Mouse (Mus musculus): Measurements from ENCODE around the gene Atp2b1. TPM values are rescaled to one million over a fixed set of nuclear protein-coding genes. Genes with fewer than 3 reads are reported as not detected.

Atp2b1 gene
- total and polyA plus RNA-seq, 3 experiments = 23.5 to 26.6 TPM; not detected in 1

GRCm38 (mm10) chr10:98868351-98868908 is 45.8 kb upstream of the Atp2b1 start:
- H3K79me2 ChIP-seq (ENCODE audit: control insufficient read depth, insufficient read depth, low read length, poor library complexity) = no peaks in the 10 kb centered on the region
- no peak for TF ChIP-seq CTCF (IDR thresholded peaks at IDR 0.05 in 2 of 3, conservative IDR thresholded peaks at IDR 0.05 in 1 of 3; ENCODE audit: control insufficient read depth in 1 of 3, insufficient read depth in 1 of 3, low read depth in 2 of 3, low read length in 3 of 3, poor library complexity in 1 of 3, severe bottlenecking in 1 of 3)
- no peak for TF ChIP-seq ELF1 (IDR thresholded peaks at IDR 0.05; ENCODE audit: low read depth, low read length)
- TF ChIP-seq RAD21 (IDR thresholded peaks at IDR 0.05; ENCODE audit: low read depth, low read length) = no peak
- no peak for TF ChIP-seq NRF1 (IDR thresholded peaks at IDR 0.05; ENCODE audit: insufficient read depth, low read depth, low read length, poor library complexity, severe bottlenecking)
- no peak for TF ChIP-seq CHD2 (IDR thresholded peaks at IDR 0.05; ENCODE audit: low read length)
- TF ChIP-seq GABPA (IDR thresholded peaks at IDR 0.05; ENCODE audit: low read depth, low read length) = no peak
- no peak for TF ChIP-seq UBTF (IDR thresholded peaks at IDR 0.05; ENCODE audit: borderline replicate concordance, insufficient read depth, low read depth, low read length)
- TF ChIP-seq JUND (IDR thresholded peaks at IDR 0.05; ENCODE audit: low read depth, low read length) = no peak
- no peak for TF ChIP-seq EP300 (IDR thresholded peaks at IDR 0.05; ENCODE audit: low read depth in 1 of 2, low read length in 2 of 2)
- TF ChIP-seq TBP (IDR thresholded peaks at IDR 0.05; ENCODE audit: low read depth, low read length) = no peak
- TF ChIP-seq CHD1 (IDR thresholded peaks at IDR 0.05; ENCODE audit: low read depth, low read length) = no peak
- TF ChIP-seq TAL1 (IDR thresholded peaks at IDR 0.05; ENCODE audit: low read length) = no peak
- TF ChIP-seq ZMIZ1 (IDR thresholded peaks at IDR 0.05; ENCODE audit: low read depth, low read length) = no peak
- TF ChIP-seq SMC3 (IDR thresholded peaks at IDR 0.05; ENCODE audit: low read depth, low read length) = no peak
- TF ChIP-seq BHLHE40 (IDR thresholded peaks at IDR 0.05; ENCODE audit: borderline replicate concordance, low read depth, low read length) = no peak
- TF ChIP-seq MYB (IDR thresholded peaks at IDR 0.05; ENCODE audit: low read depth, low read length) = no peak
- no peak for TF ChIP-seq HCFC1 (IDR thresholded peaks at IDR 0.05; ENCODE audit: low read depth, low read length)
- no peak for TF ChIP-seq MAX (IDR thresholded peaks at IDR 0.05; ENCODE audit: low read length)
- no peak for TF ChIP-seq E2F4 (IDR thresholded peaks at IDR 0.05; ENCODE audit: borderline replicate concordance, low read depth, low read length)

GRCm38 (mm10) chr10:98877855-98878254 is 36.4 kb upstream of the Atp2b1 start:
- Histone ChIP-seq H3K9me3 (replicated peaks; ENCODE audit: insufficient read depth, low read length) (no peaks in the 10 kb centered on the region), H3K36me3 (ENCODE audit: control insufficient read depth in 1 of 2, insufficient read depth in 2 of 2, low read length in 2 of 2) (peaks cover 0 to 12% of the 10 kb centered on the region in 2 experiments; a peak in 2 of 4 replicates), H3K9ac (ENCODE audit: control insufficient read depth, low read depth, low read length, poor library complexity, severe bottlenecking) (no peak overlapping the region), H3K27ac (ENCODE audit: control insufficient read depth, low read depth, low read length) (no peak overlapping the region), H3K4me1 (ENCODE audit: control insufficient read depth in 1 of 2, insufficient read depth in 2 of 2, low read length in 2 of 2) (peaks cover 2 to 17% of the 10 kb centered on the region in 2 experiments; a peak in 3 of 4 replicates), H3K4me3 (ENCODE audit: control insufficient read depth in 1 of 2, insufficient read depth in 1 of 2, low read depth in 2 of 2, low read length in 2 of 2) (no peak overlapping the region), H3K27me3 (ENCODE audit: control insufficient read depth in 1 of 2, insufficient read depth in 2 of 2, low read length in 2 of 2) (no peaks in the 10 kb centered on the region), H3K79me2 (ENCODE audit: control insufficient read depth, insufficient read depth, low read length, poor library complexity) (no peaks in the 10 kb centered on the region)
- peak; percentile 58 for DNase-seq (ENCODE audit: low read depth, low spot score)
- TF ChIP-seq TBP (IDR thresholded peaks at IDR 0.05; ENCODE audit: low read depth, low read length) (no peak), HCFC1 (IDR thresholded peaks at IDR 0.05; ENCODE audit: low read depth, low read length) (no peak), NELFE (IDR thresholded peaks at IDR 0.05; ENCODE audit: low read depth, low read length) (no peak), CHD1 (IDR thresholded peaks at IDR 0.05; ENCODE audit: low read depth, low read length) (no peak), ZNF384 (IDR thresholded peaks at IDR 0.05; ENCODE audit: low read depth, low read length) (no peak), KAT2A (conservative IDR thresholded peaks at IDR 0.05; ENCODE audit: low read depth, low read length) (no peak), MYC (IDR thresholded peaks at IDR 0.05; ENCODE audit: low read depth, low read length) (no peak), JUND (IDR thresholded peaks at IDR 0.05; ENCODE audit: low read depth, low read length) (no peak), USF2 (IDR thresholded peaks at IDR 0.05; ENCODE audit: borderline replicate concordance in 1 of 2, insufficient read depth in 1 of 2, low read depth in 1 of 2, low read length in 2 of 2) (no peak), MAFK (IDR thresholded peaks at IDR 0.05; ENCODE audit: borderline replicate concordance, low read depth, low read length) (no peak), RCOR1 (IDR thresholded peaks at IDR 0.05; ENCODE audit: low read depth, low read length) (no peak), ZMIZ1 (IDR thresholded peaks at IDR 0.05; ENCODE audit: low read depth, low read length) (no peak), BHLHE40 (IDR thresholded peaks at IDR 0.05; ENCODE audit: borderline replicate concordance, low read depth, low read length) (no peak)

More at GRCm38 (mm10) chr10:98868351-98868908, 45.8 kb upstream of the Atp2b1 start:
- no peaks in the 10 kb centered on the region for H3K9me3 ChIP-seq (replicated peaks; ENCODE audit: insufficient read depth, low read length)
- H3K27me3 ChIP-seq (ENCODE audit: control insufficient read depth in 1 of 2, insufficient read depth in 2 of 2, low read length in 2 of 2) = no peaks in the 10 kb centered on the region
- DNase-seq (ENCODE audit: low read depth, low spot score) = no peak
- H3K4me3 ChIP-seq (ENCODE audit: control insufficient read depth in 1 of 2, insufficient read depth in 1 of 2, low read depth in 2 of 2, low read length in 2 of 2) = no peak overlapping the region
- H3K27ac ChIP-seq (ENCODE audit: control insufficient read depth, low read depth, low read length) = no peak overlapping the region
- H3K36me3 ChIP-seq (ENCODE audit: control insufficient read depth in 1 of 2, insufficient read depth in 2 of 2, low read length in 2 of 2) = no peaks in the 10 kb centered on the region
- no peak overlapping the region for H3K9ac ChIP-seq (ENCODE audit: control insufficient read depth, low read depth, low read length, poor library complexity, severe bottlenecking)
- no peaks in the 10 kb centered on the region for H3K4me1 ChIP-seq (ENCODE audit: control insufficient read depth in 1 of 2, insufficient read depth in 2 of 2, low read length in 2 of 2)
